In the genomic region with DNA sequence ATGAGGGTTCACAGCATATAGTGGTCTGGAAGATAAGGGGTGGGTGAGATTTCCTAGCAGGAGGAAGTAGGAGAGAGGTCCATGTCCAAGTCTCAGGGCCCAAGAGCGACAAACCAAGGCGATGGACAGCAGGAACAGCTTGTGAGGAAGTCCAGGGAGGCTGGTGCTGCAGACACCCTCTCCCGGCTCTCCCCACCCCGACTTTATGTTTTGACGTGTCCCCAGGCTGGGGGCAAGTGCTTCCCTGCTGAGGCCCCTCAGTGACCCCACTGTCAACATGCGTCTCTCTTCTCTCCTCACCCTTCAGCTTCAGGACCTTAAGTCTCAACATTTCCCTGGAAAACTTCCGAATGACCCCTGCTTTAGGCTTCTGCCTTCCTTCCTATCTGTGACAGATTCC, we compare ENCODE assay signal across 23 mouse cellular contexts. TPM values are rescaled to one million over a fixed set of nuclear protein-coding genes. Genes with fewer than 3 reads are reported as not detected.
"Had no signal": no experiment of that assay in that cellular context is flagged by ENCODE, and none has a peak within 500 bp of the region (broad histone marks: within the 10 kb centered on the region; RNA-seq: fewer than 3 reads in every experiment).

No protein-coding gene starts in this region.

- DNase-seq: heart, postnatal 10 days; heart, postnatal 36 days; heart, postnatal 4 days; kidney, adult 11 months; kidney, adult 18-20 months; kidney, adult 2 months; kidney, adult 8-10 months; kidney, adult 9 months; kidney, postnatal 10 days; kidney, postnatal 14 days; kidney, postnatal 25 days; kidney, postnatal 36 days; kidney, postnatal 4 days; layer of hippocampus, adult 9-11 months; layer of hippocampus, postnatal 36 days had no signal

RNA-seq across cellular contexts. Expression of gene Tubb1, which starts 37.4 kb away (rescaled TPM):
- total RNA-seq: hematopoietic stem cell, adult 5-6 weeks; layer of hippocampus, adult 18-20 months; layer of hippocampus, adult 2 months; layer of hippocampus, postnatal 10 days; layer of hippocampus, postnatal 14 days; layer of hippocampus, postnatal 25 days; layer of hippocampus, postnatal 36 days; left cerebral cortex, adult 18-20 months; left cerebral cortex, adult 2 months had no signal
